24 mouse cellular contexts compared by ENCODE assay signal in genomic region chr14:44915627-44916026, GRCm38 (mm10). TPM values are rescaled to one million over a fixed set of nuclear protein-coding genes. Genes with fewer than 3 reads are reported as not detected.
"Had no signal": no experiment of that assay in that cellular context is flagged by ENCODE, and none has a peak within 500 bp of the region (broad histone marks: within the 10 kb centered on the region; RNA-seq: fewer than 3 reads in every experiment).

No protein-coding gene starts in this region.

- H3K4me1 ChIP-seq: liver, embryonic 15.5 days; lung, embryonic 15.5 days; midbrain, embryonic 10.5 days; midbrain, embryonic 12.5 days; neural tube, embryonic 13.5 days; neural tube, embryonic 15.5 days; stomach, embryonic 15.5 days had no signal

- H3K9me3 ChIP-seq: liver, embryonic 15.5 days; lung, embryonic 15.5 days; midbrain, embryonic 10.5 days; midbrain, embryonic 12.5 days; neural tube, embryonic 13.5 days; neural tube, embryonic 15.5 days; stomach, embryonic 15.5 days had no signal

- DNase-seq: liver, postnatal 0 days; lung, adult 2 months; lung, postnatal 4 days; midbrain, embryonic 14.5 days; retina, postnatal 1 day; right cerebral cortex, adult 18-20 months; right cerebral cortex, postnatal 25 days; right cerebral cortex, postnatal 4 days; spleen, adult 18-20 months; thymus, adult 2 months; thymus, postnatal 25 days; thymus, postnatal 4 days had no signal

- ATAC-seq: liver, postnatal 0 days; lung, postnatal 0 days; midbrain, embryonic 16.5 days had no signal

- H3K36me3 ChIP-seq: liver, embryonic 15.5 days; lung, embryonic 15.5 days; midbrain, embryonic 10.5 days; midbrain, embryonic 12.5 days; neural tube, embryonic 13.5 days; neural tube, embryonic 15.5 days; stomach, embryonic 15.5 days had no signal

- H3K27me3 ChIP-seq: liver, embryonic 15.5 days; lung, embryonic 15.5 days; midbrain, embryonic 12.5 days; neural tube, embryonic 13.5 days; neural tube, embryonic 15.5 days; stomach, embryonic 15.5 days had no signal

- H3K27ac ChIP-seq: liver, embryonic 15.5 days; lung, embryonic 15.5 days; midbrain, embryonic 10.5 days; midbrain, embryonic 12.5 days; neural tube, embryonic 13.5 days; neural tube, embryonic 15.5 days; stomach, embryonic 15.5 days; stomach, postnatal 0 days had no signal

- H3K4me3 ChIP-seq: liver, embryonic 15.5 days; lung, embryonic 15.5 days; midbrain, embryonic 10.5 days; midbrain, embryonic 12.5 days; myocyte; neural tube, embryonic 13.5 days; neural tube, embryonic 15.5 days; stomach, embryonic 15.5 days had no signal

RNA-seq across cellular contexts. Expression of gene Ptgdr, which starts 56.5 kb away (rescaled TPM):
- total RNA-seq: megakaryocyte-erythroid progenitor cell, adult 5-6 weeks had no signal
- polyA plus RNA-seq: liver, embryonic 15.5 days; liver, postnatal 0 days; lung, adult 2 months; midbrain, embryonic 10.5 days; myocyte had no signal
